Mouse (Mus musculus) cerebral cortex, adult 2 months (tissue): ENCODE measurements around the gene Kcnma1.

Source experiments
- WGBS: fragments of 180-500 bp; shearing (Covaris S2); methylation state at CpG from one replicate; pipeline ENCODE4 v1.1.7; 2018; 5-methylcytosine and 5-hydroxymethylcytosine counted together

The Kcnma1 gene

DNA sequence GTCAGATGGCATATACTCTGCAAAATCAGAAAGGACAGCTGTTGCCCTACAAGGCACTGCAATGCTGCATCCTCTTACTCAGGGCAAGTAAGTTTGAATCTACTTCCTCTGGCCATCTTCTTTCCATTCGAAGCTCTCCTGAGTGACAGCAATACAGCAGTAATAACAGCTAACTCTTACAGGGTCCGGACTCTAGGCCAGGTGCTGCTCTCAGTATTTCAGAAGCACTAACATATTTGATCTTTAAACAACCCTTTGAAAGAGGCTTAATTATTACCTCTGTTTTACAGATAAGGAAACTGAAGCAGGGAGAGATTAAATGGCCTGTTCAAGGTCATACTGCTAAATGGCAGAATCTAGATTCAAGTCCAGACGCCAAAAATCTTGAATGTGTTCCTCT lies 576.8 kb downstream of the Kcnma1 start:
- 86% methylated on average over 3 of the region's 3 CpGs for WGBS

DNA sequence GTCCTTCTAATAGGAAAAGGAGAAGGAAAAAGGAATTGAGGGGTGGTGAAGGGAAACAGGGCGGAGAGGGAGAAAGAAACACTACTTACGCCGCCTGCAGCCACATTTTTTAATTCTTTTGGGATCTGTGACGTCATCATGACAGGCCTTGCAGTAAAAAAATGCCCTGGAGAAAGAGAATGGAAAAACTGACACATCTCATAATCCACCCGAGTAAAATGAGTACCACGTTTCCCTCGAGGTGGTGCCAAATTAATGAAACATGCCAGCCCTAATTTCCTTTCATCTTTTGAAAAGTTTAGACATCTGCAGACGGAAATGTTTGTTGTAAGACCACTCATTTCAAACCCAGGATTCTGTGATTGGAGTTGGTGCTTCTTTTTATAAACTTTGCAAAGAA lies 578.4 kb downstream of the Kcnma1 start:
- WGBS = 70% methylated on average over 8 of the region's 8 CpGs

DNA sequence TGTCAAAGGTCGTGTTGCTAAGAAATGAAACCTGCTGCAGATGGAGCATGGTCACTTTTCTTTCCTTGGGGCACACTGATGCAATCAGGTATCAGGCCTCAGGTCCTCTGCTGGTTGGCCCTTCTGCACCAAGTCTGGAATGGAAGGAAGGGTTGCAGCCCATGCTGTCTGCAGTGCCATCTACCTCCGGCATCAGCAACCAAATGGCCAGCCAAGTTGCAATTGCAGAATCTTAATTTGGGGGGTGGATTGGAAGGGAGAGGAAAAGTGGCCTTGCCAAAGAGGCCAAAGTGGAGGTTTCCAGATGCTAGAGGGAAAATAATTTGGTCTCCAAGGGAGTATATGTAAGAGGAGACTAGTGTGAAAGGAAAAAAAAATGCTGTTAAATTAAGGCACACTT lies 584.3 kb downstream of the Kcnma1 start:
- whole genome bisulfite sequencing = 70% methylated on average over 2 of the region's 2 CpGs

DNA sequence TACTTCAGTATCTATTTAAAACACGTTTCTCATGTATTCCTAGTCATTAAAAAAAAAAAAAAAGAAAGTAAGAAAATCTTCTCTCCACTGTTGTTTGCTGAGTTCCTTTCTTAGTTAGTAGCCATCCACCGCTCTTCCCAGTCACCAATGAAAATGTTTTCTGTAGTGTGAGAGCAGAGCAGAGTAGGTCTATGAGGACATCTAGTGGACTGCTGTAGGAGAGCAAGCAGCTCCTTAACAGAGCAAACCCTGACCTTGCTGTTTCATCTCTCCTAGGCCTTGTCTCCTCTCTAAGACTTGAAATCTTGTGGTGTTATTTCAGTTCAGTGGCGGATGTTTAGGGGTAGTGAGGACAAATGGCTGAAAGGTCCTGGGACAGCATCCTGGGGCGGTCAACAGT lies 585.2 kb downstream of the Kcnma1 start:
- 37% methylated on average over 4 of the region's 4 CpGs for WGBS

DNA sequence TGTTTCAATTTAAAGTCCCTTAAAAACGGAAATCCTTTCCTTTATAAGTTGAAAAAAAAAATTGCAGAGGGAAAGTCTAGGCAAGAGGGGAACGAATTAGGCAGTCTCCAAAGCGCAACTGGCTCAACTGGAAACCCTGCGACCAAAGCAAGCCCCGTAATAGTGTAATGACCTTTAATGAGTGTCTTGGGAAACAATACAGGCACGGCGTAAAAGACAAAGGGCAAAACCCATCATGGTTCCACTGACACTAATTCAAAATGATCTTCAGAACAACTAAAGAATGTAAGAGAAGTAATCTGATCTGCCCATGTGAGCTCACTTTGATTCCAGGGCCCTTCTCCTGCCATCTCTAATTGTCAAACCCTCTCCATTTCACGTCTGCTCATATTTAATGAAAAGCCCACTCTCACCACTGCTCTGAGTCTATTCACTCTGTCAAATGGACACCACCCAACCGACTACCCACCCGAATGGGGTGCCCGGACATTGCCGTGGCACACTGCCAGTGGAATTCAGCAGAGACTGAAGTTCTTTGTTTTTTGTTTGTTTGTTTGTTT lies 591.7 kb downstream of the Kcnma1 start:
- WGBS = 66% methylated on average over 12 of the region's 12 CpGs

DNA sequence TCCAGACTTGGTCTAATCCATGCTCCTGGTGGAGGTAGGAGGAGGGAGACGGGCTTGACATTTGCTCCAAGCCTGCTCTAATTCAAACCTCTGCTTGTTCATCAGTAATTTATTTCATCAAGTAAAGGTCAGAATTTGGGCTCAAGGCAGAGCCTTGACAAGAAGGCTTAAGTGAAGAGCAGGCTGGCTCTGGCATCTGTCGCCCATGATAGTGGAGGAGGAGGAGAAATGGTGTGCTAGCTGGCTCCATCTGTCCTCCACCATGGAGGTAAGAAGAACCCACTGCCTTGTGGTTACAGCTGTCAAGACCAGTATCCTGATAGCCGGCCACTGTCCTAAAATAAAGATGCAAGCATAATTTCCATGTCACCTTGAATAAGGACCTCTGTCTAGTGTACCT lies 595.3 kb downstream of the Kcnma1 start:
- 74% methylated on average over 3 of the region's 3 CpGs for WGBS

DNA sequence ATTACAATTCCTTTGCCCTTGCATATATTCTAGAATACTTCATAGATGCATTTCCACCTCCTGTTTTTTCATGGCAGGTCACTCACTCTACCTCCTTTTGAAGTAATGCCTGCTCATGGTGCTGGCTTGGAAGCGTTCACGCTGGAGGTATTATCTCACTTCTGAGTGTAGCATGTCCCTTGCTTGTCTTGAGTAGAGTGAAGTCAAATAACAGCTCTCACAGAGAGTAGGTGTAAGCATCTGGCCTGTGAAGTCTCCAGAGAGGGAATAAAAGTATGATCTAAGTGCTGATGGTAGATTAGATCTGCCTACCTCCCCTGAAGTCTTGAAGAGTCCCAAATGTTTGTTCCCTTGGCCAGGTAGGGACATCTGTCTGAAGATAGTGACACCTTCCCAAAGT lies 607.2 kb downstream of the Kcnma1 start:
- WGBS = 53% methylated on average over 2 of the region's 2 CpGs

DNA sequence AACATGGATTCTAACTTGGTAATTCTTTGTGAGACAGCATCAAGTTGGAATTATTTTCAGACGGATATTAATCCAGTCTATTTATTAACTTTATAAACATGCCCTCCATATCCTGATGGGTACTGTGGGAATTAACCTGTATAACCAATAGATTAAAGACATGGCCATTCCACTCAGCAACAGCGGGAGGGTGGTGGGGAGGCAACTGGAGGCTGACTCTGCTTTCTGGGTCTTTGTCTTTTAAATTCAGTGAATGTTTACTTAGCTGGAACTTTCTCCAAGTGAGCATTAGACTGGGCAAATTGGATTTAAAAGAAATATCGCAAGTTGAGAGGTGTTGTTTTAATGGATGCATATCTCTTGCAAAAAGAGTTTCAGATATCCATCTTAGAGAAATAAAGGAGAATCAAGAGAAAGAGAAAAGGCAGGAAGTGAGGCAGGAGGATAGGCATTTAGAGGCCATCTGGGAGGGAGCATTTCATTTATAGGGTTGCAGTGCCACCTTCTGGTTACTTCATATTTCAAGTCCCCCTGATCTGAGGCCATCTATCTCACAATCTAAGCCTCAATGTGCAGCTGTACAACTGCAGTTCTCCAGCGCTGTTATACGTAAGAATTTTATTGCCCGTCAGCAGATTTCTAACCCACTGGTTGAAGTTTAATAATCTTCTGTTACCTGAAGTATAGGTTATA lies 613.4 kb downstream of the Kcnma1 start:
- WGBS = 32% methylated on average over 6 of the region's 6 CpGs

DNA sequence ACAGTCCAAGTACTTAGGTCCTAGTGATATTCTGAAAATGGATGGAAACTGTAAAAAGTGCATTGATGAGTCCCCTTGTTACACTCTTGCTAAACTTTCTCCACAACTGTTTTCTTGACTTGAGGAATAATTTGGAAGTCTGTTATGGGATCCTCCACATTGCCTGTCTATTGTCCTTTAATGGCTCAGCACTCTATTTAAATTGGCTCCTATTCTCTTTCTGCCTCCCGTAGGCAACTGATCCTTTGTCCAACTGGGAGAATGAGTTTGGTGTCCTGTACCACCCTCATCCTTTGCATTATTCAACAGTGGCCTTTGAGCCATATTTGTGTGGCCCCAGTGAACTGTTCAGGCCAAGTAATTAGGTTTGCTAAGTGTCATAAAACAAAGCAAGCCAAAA lies 616.6 kb downstream of the Kcnma1 start:
- 72% methylated on average over 1 of the region's 1 CpGs for WGBS

DNA sequence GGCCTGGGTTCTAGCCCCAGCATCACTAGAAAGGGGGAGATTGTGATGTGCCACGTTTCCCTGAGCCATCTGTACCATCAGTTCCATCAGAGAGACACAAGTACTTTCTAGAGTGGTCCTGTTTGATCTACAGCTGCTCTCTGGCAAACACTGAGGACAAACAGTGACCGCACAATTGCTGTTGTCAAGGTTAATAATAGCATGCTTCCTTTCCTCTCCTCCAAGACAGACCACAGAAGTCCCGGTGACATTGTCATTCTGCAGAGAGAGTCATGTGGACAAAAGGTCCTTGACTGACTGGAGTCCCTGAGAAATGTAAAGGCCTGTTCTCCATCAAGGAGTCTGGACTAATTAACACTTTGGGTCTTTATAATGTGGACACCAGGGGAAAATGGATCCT lies 622.7 kb downstream of the Kcnma1 start:
- 61% methylated on average over 3 of the region's 3 CpGs for WGBS

DNA sequence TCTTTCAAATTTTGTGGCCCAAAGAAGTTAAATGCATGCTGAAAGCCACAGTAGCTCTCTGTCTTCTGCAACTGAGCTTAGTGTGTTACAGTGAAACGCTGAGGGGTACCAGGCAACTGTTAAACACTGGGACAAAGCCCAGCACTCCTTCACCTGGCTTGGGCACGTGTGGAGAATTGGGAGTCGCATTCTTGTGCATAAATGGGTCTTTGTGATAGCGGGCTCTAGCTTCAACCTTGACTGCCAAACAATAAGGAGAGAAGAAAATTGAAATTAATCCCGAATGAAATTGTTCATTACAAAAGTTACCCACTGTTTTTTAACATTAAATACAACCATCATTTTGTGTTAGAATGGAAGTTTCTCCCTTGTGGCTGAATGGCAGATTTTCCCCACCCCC lies 623.5 kb downstream of the Kcnma1 start:
- 68% methylated on average over 5 of the region's 5 CpGs for WGBS

DNA sequence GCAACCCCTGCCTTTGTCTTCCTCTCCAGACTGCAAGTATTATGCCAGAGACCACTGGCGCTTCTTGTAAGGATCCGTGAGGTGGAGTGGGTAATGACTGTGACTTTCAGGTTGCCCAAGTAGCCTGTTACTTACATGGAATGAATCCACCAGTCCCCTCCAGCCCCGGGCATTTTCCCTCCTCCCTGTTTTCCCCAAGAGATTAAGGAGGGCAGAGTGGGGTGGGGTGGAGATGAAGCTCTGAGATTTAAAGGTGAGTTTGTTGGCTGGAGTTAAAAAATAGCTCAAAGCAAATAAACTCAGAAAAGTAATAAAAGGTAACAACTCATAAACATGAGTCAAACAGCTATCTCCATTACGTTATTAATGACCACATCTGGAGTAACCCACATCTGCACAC lies 624.1 kb downstream of the Kcnma1 start:
- WGBS = 76% methylated on average over 4 of the region's 4 CpGs

DNA sequence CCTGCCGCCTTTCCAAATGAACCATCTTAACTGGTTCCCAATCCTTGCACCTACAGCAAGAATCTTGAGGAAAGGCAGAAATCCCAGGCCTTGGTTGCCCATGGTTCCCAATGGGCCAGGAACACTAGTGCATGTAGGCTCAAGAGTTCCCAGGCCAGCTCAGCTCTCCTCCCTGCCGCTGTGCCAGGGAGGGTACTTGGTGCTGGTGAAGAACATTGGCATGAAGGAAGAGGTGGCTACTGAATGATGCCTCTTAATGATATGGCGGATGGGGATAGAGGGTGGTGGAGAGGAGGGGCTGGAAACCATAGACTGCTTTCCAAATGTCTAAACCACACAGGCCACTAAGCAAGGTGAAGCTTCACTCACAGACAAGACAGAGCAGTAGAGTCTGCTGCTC lies 627.5 kb downstream of the Kcnma1 start:
- 94% methylated on average over 3 of the region's 3 CpGs for WGBS

DNA sequence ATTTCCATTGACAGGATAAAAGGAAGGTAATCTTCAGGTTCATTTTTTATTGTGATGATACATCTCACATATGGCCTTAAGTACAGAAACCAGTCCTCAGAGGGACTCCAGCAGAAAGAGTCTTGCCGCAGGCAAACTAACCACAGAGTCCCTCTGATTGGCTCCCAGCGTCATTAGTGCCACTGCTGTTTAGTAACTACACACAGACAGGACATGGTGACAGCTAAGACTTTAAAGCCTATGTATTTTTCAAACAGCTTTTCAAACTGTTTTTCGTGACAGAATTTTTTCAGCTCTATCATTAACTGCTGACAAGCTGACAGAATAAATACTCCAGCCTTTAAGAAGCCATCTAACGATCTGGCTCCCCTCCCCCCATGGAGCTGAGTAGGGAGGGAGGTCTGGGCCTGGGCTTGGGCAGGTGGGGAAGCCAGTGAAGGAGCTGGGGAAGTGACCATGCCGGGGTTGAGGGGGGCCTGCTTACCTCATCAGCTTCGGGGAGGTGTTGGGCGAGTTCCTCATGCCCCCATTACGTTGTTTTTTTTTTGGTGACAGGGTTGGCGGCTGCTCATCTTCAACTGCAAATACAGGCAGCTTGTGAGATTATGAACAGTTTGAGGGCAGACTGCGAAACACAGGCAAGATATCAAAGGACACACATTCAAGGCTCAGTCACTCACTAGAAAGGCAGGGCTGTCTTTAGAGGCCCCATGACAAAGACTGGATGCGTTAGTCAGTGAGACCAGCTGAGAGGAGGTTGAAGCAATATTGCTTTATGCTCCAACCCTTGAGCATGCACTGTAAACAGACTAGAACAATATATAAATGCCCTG lies 628.3 kb downstream of the Kcnma1 start:
- 59% methylated on average over 11 of the region's 11 CpGs for WGBS

DNA sequence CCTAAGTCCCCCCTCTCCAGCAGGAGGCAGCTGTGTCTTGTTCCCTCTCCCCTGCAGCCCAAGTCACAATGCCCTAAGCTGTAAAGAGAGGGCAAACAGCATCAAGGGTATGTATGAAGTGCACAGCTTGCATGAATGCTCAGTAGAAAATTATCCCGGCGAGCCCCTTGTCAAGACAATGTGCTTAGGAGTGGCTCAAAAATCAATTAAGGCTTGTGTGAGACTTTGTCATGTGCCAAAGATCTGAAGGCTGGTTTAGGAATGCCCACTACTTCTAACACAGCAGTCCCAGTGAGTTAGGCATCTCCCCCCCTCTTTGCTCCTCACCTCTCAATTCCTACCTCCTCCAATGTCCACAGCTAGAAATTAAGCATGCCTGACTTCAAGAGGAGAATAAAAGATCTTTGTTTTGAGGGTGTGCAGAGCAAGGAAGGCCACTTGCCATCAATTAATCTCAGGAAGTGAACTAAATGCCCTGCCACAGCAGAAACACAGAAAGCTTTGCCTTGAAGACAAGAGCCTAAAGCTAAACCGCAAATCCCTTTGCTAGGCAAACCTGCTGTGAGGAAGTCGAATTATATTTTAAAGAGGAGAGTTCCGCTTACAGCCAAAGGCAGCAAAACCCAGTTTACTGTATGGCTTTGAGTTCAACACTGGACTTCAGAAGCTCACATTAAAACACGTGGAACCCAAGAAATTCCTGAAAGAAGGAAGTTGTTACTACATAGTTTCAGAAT lies 635.8 kb downstream of the Kcnma1 start:
- 58% methylated on average over 6 of the region's 6 CpGs for WGBS

DNA sequence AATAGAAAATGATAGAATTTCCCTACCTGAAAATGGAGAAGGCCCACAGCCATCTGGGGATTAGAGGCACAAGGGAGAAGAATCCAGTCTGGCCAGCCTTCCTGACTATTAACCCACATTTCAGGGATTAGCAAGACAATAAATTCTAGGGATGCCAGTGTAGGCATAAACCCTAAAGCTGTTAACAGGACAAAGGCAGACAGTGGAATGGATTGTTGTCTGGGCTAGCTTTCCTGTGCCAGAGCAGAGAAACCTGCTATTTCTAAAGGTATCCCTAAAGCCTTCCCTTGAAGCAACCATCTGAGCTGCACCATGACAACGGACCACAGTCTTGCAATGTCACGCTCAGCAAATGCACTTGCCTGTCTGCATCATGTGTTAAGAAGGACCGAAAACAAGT lies 642.3 kb downstream of the Kcnma1 start:
- WGBS = 73% methylated on average over 3 of the region's 3 CpGs

DNA sequence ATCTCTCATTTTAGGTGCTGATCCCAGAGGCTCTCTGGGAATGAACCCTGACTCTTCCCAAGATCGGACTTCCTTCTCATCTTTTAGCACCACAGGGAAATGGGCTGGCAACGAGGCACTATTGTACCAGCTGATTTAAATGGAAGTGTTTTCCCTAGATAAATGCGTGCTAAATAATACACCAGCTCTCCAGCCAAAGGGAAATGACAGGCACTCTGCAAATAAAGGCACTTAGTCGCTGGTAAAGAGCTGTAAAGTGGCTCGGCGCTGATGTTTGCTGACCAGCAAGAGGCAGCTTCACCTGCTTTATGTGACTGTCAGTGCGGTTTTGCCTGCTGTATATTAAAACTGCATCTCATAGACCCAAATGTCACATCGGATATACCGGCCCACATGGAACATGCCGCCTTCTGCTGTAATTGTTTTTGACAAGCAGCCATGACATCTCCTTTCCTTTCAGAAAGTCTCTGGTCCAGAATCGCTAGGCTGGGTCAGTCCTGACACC lies 653.7 kb downstream of the Kcnma1 start:
- 59% methylated on average over 11 of the region's 11 CpGs for WGBS

DNA sequence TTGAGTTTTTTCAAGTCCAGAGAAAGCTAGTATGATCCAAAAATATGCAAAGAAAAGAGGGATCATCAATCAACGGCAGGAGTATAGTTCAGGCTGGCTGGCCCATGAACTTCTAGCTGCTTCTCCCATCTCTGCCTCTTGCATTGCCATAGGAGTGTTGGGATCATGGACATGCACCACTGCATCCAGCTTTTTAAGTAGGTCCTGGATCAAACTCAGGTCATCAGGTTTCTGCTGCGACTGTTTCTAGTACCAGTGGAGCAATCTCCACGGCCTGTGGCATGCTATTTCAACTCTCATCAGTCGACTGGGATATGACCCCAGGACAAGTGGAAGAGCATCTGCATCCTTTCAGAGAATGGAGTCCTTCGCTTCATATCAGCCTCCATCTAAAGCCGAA lies 655.5 kb downstream of the Kcnma1 start:
- WGBS = 94% methylated on average over 6 of the region's 6 CpGs

DNA sequence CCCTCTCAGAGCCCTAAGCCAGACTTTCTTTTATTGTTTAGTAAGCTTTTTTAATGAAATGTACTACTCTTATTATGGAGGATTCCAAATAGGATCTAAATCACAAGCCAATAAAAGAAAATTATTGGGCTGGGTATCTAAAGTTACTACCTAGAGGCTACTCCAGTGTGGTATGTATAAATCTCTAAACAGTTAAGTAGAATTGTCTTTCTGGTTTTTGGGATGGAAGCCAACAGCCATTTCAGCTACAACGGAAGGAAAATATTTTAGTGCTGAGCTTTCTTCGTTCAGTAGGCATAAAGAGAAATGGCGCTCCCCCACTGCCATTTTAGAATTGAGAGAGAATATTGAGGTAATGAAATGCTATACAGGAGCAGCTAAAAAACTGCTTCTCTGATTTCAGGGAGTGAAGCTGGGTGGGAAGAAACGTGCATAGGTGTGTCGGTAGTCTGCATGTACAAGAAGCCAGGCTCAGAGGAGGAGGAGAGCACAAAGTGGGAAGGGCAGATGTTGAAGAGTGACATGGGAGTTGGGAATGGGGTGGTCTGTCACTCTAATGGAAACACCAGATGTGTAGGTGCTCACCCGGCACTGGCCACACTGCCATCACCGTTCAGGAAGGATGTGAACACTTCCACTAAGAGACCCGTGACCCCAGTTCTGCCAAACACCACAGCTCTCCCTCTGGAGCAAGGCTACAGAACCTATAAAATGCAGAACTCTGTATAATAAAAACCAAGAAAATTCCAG lies 656.6 kb downstream of the Kcnma1 start:
- WGBS = 62% methylated on average over 8 of the region's 8 CpGs

DNA sequence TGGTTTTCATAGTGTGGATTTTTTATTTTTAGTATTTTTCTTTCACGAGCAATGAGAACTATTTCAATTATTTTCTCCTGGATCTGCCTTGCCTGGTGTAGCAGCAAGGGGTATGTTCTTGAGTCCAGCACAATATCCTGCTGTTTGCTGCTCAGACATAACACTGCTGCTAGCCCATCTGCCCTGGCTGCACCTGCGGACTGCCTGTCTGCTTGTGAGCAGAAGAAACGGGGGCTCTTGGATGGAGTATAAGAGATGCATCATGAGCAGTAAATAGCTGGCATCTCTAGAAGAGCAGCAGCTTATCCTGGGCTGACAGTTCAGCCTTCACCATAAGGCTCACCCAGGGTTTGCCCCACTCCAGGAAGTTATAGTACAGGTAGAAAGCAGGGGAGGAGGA lies 687.5 kb downstream of the Kcnma1 start:
- 54% methylated on average over 3 of the region's 3 CpGs for WGBS

DNA sequence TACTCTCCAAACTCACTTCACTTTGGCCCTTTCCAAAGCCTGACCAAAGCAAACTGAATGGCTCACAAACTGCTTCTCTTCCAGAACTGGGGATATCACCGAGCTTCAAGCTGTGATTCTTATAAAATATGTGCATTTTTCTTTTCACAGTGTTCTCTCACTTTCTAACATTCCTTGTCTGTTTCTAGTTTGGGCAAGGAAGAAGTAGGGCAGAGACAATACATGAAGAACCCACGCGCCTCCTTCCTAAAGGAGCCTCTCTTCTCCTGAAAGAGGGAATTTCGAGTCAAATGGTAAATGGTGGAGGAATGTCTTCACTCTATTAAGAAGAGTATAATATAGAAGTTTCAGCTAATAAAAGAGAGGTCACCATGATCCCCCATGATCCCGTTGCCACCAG lies 709.0 kb downstream of the Kcnma1 start:
- WGBS = 70% methylated on average over 5 of the region's 5 CpGs
